Mouse (Mus musculus) left cerebral cortex, adult 18-20 months (tissue): ENCODE measurements around the gene Cenpa. TPM values are rescaled to one million over a fixed set of nuclear protein-coding genes. Genes with fewer than 3 reads are reported as not detected.

ENCODE experiments used
- DNase-seq, 2 experiments: peaks; one replicate each; pipeline ENCODE4 v3.0.0; 2021 to 2022; ENCODE audit warnings: low spot score in 2 of 2, mixed read lengths in 1 of 2
- long read RNA-seq, 2 experiments: library from polyadenylated mRNA; stranded (forward); transcript quantifications; one replicate each; pipeline ENCODE4 v2.0.0; 2021
- total RNA-seq, 2 experiments: library from RNA; stranded (reverse); gene quantifications; 2 replicates each; pipeline ENCODE4 v1.2.3; 2021

Gene Cenpa
- total RNA-seq = 1 to 10 TPM; 2.8 to 5.3 TPM
- long read RNA-seq, experiment 1, partial matches to known transcripts = 0 of 1 reads
- long read RNA-seq, experiment 1, other reads (novel, unspliced or antisense) = 0 of 1 reads
- long read RNA-seq, experiment 2 = 0 reads

DNA sequence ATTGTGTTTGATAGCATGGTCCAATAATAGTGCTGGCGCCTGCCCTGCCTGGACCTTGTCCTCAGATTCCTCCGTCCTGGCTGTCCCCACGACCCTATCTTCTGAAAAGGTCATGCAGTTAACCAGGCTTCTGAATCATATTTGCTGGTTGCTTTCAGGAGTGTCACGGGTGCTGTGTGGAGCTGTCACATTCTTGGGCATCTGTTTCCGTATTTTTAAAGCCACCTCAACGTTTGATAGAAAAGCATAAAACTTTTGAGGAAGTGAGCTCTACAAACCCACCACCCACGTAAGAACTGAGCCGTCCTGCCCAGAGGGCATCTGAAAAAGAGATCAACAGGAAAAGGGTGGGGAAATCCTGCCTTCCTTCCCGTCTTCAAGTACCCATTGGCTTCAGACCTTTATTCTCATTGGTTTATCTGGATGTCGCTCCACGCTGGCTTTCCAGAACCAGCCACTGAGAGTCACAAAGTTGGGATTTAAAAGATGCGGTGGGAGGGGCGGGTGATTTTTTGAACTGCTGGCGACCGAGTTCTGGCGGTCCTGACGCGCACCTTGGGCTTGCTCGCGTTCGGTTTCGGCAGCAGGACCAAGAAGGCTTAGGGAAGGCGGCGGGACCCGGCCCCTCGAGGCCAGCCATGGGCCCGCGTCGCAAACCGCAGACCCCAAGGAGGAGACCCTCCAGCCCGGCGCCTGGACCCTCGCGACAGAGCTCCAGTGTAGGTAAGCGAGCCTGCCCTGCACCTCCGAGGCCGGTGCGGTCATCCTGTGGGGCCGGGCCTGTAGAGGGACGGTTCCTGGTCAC lies at the start of gene Cenpa:
TSS of gene Cenpa (plus strand) at position 387 of the 805 bp plus-strand sequence.
- DNase-seq = peak; percentile 84 to 89

DNA sequence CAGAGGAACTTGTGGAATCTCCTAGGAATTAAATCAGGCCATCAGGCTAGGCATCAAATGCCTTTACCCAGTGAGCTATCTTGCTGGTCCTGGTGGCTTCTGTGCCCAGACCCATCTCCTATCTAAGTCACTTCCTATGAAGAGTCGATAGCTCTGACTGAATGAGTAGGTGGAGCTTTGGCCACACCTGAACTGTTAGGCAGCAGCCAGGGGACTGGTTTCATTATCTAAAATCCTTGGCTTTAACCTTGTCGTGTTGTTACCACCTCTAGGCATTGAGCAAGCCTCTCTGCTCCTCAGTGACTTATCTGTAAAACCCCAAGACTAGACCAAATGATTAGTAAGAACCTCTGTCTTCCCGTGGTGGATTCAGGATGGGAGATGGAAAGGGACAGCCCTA lies 49.2 kb upstream of the Cenpa start:
- DNase-seq = no peak

DNA sequence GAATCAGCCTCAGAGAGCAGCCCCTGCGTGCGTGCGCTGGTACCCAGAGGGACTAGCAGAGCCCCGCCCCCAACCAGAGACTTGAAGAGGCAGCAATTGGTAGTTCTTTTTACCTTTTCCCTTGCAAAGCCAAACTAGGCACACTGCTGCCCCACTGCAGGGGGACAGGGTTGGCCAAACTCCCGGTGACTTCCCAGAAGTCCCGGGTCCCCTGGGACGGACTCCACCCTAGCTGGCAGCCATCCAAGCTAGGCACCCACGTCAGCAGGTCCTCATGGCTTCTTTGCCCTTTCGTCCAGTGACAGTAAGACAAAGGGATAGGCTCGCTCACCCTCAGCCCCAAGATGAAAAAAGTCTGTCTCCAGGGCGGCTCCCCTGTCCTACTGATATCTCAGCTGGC lies 48.7 kb upstream of the Cenpa start:
- DNase-seq = no peak

GRCm38 (mm10) chr5:30618376-30619003 lies 48.1 kb upstream of the Cenpa start:
- DNase-seq = no peak

DNA sequence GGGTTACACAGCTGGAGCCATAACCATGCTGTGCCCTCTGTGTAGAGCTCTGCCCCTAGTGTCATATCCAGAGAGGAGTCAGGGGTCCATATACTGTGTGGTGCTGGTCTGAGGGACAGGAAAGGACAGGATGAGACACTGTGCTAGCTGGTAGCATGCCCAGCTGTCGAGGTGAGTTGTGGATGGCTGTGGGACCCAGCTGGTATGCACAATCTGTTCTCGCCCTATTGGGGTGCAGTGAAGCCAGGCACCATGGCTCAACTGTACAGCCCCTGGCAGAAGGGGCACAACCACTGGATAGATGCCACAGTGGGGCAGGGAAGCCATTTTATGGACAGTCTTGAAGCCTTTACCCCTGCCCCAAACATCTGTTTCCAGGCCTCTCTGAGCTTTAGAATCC lies 47.4 kb upstream of the Cenpa start:
- no peak for DNase-seq

DNA sequence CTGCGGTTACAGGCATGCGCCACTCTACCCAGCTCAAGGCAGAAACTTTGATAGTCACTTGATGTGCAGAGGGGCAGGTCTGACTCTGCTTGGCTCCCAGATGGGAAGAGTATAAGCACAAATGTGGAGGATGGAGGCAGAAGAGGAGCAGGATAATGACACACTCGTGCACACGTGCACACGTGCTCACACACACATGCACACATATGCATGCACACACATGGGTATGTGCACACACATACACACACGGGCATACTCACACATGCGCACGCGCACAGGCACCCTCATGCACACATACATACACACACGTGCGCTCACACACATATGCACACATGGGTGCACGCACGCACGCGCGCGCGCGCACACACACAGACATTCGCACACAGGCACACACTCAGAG lies 46.0 kb upstream of the Cenpa start:
- DNase-seq = no peak

DNA sequence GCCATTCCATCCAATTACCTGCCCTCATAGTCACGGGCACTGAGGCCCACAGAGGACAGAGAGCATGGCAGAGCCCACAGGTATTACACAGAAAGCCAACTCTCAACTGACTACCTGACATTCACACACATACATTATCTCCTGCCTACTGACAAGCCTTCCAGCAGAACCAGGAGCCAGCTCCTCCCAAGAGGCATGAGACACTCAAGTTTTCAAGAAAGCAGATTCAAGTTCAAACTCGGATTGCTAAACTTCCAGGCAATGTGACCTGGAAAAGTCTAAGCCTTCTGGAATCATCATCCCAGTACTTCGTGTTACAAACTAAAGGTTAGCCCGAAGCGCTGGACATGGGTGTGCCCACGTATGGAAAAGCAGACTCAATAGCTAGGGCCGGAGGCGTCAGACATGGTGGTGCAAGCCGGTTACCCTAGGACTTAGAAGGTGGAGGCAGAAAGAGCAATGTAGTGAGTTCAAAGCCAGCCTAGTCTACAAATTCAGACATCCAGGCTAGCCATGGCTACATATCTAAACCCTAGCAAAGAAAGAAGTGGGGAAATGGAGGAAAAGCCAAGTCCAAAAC lies 45.3 kb upstream of the Cenpa start:
- no peak for DNase-seq

- DNase-seq = no peak
These were observed 44.8 kb upstream of the Cenpa start for GRCm38 (mm10) chr5:30621844-30622176.

GRCm38 (mm10) chr5:30622177-30622840 lies 44.3 kb upstream of the Cenpa start:
- DNase-seq = no peak

- no peak for DNase-seq
These were observed 43.8 kb upstream of the Cenpa start for GRCm38 (mm10) chr5:30622841-30623185.

GRCm38 (mm10) chr5:30623380-30623779 lies 43.2 kb upstream of the Cenpa start:
- DNase-seq = no peak

GRCm38 (mm10) chr5:30624311-30624710 lies 42.3 kb upstream of the Cenpa start:
- no peak for DNase-seq

GRCm38 (mm10) chr5:30624908-30625307 lies 41.7 kb upstream of the Cenpa start:
- DNase-seq = no peak

DNA sequence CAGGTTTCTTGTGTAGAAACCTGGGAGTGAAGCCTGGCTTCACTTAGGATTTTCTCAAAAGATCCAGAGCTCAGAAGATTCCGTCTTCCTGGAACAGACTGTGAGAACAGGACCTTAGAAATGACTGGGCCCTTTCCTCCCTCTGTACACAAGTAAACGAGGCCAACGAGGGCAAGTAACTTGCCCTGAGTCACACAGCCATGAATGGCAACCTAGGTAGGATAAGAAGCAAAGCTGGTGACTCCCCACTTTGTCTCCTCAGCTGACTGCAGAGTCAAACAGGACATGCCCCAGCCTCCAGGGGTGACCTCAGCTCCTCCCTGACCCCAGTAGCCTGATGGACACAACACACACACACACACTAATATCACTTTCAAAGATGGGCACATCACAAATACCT lies 41.2 kb upstream of the Cenpa start:
- no peak for DNase-seq

DNA sequence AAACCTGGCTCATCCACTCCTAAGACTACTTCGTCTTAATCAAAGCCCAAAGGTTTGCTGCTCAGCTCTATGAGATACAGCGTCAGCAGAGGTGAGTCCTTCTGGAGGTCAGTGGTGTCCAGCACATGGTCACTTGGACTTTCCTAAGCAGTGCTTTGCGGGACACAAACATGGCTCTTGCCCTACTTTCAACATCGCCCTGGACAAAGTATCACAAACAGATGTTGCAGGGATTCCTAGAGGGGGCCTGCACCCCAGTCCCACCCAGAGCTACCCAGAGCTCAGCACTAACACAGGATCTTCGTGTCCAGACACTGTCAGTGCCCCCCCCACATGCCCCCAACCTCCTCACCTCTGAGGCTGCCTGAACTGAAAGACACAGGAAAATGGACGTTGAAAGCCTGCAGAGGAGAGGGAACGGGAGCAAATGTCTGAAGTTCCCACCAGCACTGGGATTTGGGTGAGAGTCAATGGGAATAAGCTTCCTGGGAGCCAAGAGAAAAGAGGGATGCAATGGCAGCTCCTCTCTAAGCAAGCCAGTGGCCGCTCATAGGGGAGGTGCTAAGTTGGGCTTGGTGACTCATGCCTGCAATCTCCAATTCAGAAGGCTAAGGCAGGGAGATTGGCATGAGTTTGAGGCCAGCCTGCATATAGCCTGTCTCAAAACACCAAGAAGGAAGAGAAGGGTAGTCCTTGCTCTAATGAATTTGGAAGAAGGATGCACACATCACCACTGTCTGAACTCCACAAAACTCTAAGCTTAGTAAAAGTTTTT lies 40.1 kb upstream of the Cenpa start:
- no peak for DNase-seq

DNA sequence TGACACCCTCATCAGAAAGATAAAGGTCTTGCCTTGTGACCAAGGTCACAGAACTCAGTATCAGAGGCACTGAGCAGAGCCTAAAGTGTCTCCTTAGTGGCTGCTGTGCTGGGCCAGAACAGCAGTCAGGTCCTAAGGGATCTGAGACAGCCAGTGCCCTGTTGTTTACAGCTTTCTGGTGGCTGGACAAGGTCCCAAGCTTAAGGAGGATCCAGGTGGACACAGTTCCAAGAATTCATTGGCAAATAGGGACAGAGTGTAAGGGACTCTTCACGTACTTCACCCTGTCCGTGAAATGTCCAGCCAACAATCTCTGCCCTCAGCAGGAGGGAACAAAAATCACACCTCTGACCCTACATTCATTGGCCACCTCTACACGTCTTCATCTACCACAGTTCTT lies 38.1 kb upstream of the Cenpa start:
- no peak for DNase-seq

DNA sequence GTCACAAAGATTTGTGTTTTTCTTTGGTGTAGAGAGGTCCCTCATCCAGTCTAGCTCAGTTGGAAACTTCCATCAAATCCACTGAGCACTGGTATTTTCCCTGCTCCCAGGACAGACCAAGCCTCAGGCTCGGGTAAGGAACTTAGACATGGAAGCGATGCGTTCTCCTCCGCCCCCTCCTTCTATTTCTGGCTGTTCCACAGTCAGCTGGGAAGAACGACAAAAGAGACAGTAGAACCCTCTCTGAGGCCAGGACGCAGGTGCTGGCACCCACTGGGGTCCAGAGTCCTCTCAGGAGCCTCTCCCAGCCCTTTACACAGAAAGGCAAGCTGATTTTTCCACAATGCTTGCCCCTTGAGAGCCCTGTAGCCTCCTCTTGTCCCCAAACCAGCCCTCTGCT lies 36.2 kb upstream of the Cenpa start:
- peak; percentile 50 to 60 for DNase-seq

GRCm38 (mm10) chr5:30632134-30632533 lies 34.4 kb upstream of the Cenpa start:
- no peak for DNase-seq

- no peak for DNase-seq
These were observed 29.6 kb upstream of the Cenpa start for GRCm38 (mm10) chr5:30636994-30637393.

GRCm38 (mm10) chr5:30638041-30638440 lies 28.5 kb upstream of the Cenpa start:
- peak; percentile 83 to 85 for DNase-seq
